27 mouse cellular contexts compared by ENCODE assay signal in the genomic region with DNA sequence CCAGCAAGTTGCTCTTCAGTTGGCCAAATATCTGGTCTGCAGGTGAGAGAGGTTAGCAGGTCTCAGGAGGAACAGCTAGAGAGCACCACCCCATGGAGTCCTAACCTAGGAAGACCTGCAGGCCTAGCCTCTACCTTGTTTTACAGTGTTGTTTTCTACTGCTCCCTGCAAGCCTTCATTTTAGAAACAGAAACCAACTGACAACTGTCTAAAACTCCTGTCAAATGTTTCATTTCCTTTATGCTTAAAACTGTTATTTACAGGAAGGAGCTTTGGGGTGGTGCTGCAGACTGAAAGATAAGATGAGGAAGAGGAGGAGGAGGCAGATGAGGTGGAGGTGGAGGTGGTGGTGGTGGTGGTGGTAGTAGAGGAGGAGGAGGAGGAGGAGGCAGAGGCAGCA.
DNase-seq lines count a peak whose midpoint lies in the region; ATAC-seq and TF ChIP-seq lines count a peak whose summit lies in the region.
"Had no signal": no experiment of that assay in that cellular context is flagged by ENCODE, and none has a peak within 500 bp of the region (broad histone marks: within the 10 kb centered on the region; RNA-seq: fewer than 3 reads in every experiment).

No protein-coding gene starts in this region.

- H3K27ac ChIP-seq in thymus, adult 2 months (ENCODE audit: control insufficient read depth, insufficient read depth, low read length), result peak overlapping the region; percentile 66
- H3K27ac ChIP-seq in hindbrain, postnatal 0 days, result no peak overlapping the region
- H3K27ac ChIP-seq: embryonic facial prominence, embryonic 13.5 days; forebrain, embryonic 10.5 days; forebrain, embryonic 15.5 days; heart, embryonic 10.5 days; hindbrain, embryonic 15.5 days; left cerebral cortex, adult 2 months; limb, embryonic 13.5 days; lung, embryonic 15.5 days; midbrain, embryonic 15.5 days had no signal

- no peak overlapping the region for H3K9ac ChIP-seq in hindbrain, postnatal 0 days (replicated peaks; ENCODE audit: low read length)
- H3K9ac ChIP-seq: embryonic facial prominence, embryonic 13.5 days; forebrain, embryonic 15.5 days; hindbrain, embryonic 15.5 days; limb, embryonic 13.5 days; lung, embryonic 15.5 days; midbrain, embryonic 15.5 days had no signal

- peaks cover 8% of the 10 kb centered on the region for H3K4me1 ChIP-seq in thymus, adult 2 months (replicated peaks; ENCODE audit: control insufficient read depth, insufficient read depth, low read length)
- H3K4me1 ChIP-seq in hindbrain, postnatal 0 days (ENCODE audit: insufficient read depth, low read length), result no peaks in the 10 kb centered on the region
- H3K4me1 ChIP-seq: embryonic facial prominence, embryonic 13.5 days; forebrain, embryonic 10.5 days; forebrain, embryonic 15.5 days; heart, embryonic 10.5 days; hindbrain, embryonic 15.5 days; limb, embryonic 13.5 days; lung, embryonic 15.5 days; midbrain, embryonic 15.5 days had no signal

- H3K36me3 ChIP-seq in thymus, adult 2 months (ENCODE audit: control insufficient read depth, insufficient read depth, low read length), result no peaks in the 10 kb centered on the region
- H3K36me3 ChIP-seq in hindbrain, postnatal 0 days (ENCODE audit: insufficient read depth, low read length), result no peaks in the 10 kb centered on the region
- H3K36me3 ChIP-seq: embryonic facial prominence, embryonic 13.5 days; forebrain, embryonic 10.5 days; forebrain, embryonic 15.5 days; heart, embryonic 10.5 days; hindbrain, embryonic 15.5 days; limb, embryonic 13.5 days; lung, embryonic 15.5 days; midbrain, embryonic 15.5 days had no signal

- H3K9me3 ChIP-seq in hindbrain, postnatal 0 days (ENCODE audit: low read length), result no peaks in the 10 kb centered on the region
- H3K9me3 ChIP-seq: embryonic facial prominence, embryonic 13.5 days; forebrain, embryonic 15.5 days; hindbrain, embryonic 15.5 days; limb, embryonic 13.5 days; lung, embryonic 15.5 days; midbrain, embryonic 15.5 days had no signal

- TF ChIP-seq POLR2A in thymus, adult 2 months (IDR thresholded peaks at IDR 0.05; ENCODE audit: control insufficient read depth, extremely low read depth, insufficient read depth, low read length, poor library complexity), result no peak

- TF ChIP-seq CTCF in thymus, adult 2 months (IDR thresholded peaks at IDR 0.05; ENCODE audit: borderline replicate concordance, control insufficient read depth, extremely low read depth, insufficient read depth, low read length, poor library complexity), result no peak
- no peak for TF ChIP-seq CTCF in hindbrain, postnatal 0 days (IDR thresholded peaks at IDR 0.05; ENCODE audit: low read depth)

- no peak overlapping the region for H3K4me3 ChIP-seq in thymus, adult 2 months (ENCODE audit: control insufficient read depth, insufficient read depth, low read length)
- H3K4me3 ChIP-seq in hindbrain, postnatal 0 days (ENCODE audit: low read length), result no peak overlapping the region
- H3K4me3 ChIP-seq: embryonic facial prominence, embryonic 13.5 days; forebrain, embryonic 10.5 days; forebrain, embryonic 15.5 days; heart, embryonic 10.5 days; hindbrain, embryonic 15.5 days; left cerebral cortex, adult 2 months; limb, embryonic 13.5 days; lung, embryonic 15.5 days; midbrain, embryonic 15.5 days had no signal

- no peak for DNase-seq in thymus, adult 2 months
- no peak for DNase-seq in thymus, postnatal 0 days (ENCODE audit: low spot score)
- DNase-seq in T-cell, adult 2 months (ENCODE audit: low spot score), result peak; percentile 4
- DNase-seq in naive thymus-derived CD4-positive, alpha-beta T cell, adult 2 months (ENCODE audit: low read depth), result peak; percentile 54
- DNase-seq in cerebellum, adult 9-10 months, result no peak
- no peak for DNase-seq in hindbrain, postnatal 0 days (ENCODE audit: low spot score)
- no peak for DNase-seq in kidney, postnatal 14 days
- DNase-seq: adrenal gland, adult 8-10 months; cerebellum, adult 9-11 months; gastrocnemius, postnatal 25 days; heart, adult 11 months; heart, postnatal 4 days; kidney, adult 8-10 months; kidney, postnatal 10 days; thymus, postnatal 25 days had no signal

- H3K27me3 ChIP-seq in thymus, adult 2 months (ENCODE audit: control insufficient read depth, insufficient read depth, low read length), result no peaks in the 10 kb centered on the region
- H3K27me3 ChIP-seq in hindbrain, postnatal 0 days (ENCODE audit: insufficient read depth, low read length), result no peaks in the 10 kb centered on the region
- H3K27me3 ChIP-seq: embryonic facial prominence, embryonic 13.5 days; forebrain, embryonic 15.5 days; hindbrain, embryonic 15.5 days; limb, embryonic 13.5 days; lung, embryonic 15.5 days; midbrain, embryonic 15.5 days had no signal

- no peak overlapping the region for H3K4me2 ChIP-seq in hindbrain, postnatal 0 days (ENCODE audit: low read depth, low read length)
- H3K4me2 ChIP-seq: embryonic facial prominence, embryonic 13.5 days; forebrain, embryonic 15.5 days; hindbrain, embryonic 15.5 days; limb, embryonic 13.5 days; liver, embryonic 11.5 days; lung, embryonic 15.5 days; midbrain, embryonic 15.5 days had no signal

- peak; percentile 72 for ATAC-seq in inflammation-experienced regulatory T-cells, adult 6 months
- ATAC-seq in hindbrain, postnatal 0 days, result no peak
- ATAC-seq: forebrain, embryonic 15.5 days; intestine, embryonic 16.5 days; midbrain, embryonic 15.5 days had no signal

Comparison
In these comparisons a context has a peak if more than half of its experiments do, and no peak if none do; other contexts are left out.
1. DNase-seq: peak in T-cell, adult 2 months (single experiment) and naive thymus-derived CD4-positive, alpha-beta T cell, adult 2 months (single experiment); none in thymus, adult 2 months (single experiment), thymus, postnatal 0 days (single experiment), cerebellum, adult 9-10 months (single experiment), hindbrain, postnatal 0 days (single experiment) and kidney, postnatal 14 days (single experiment).